Mouse (Mus musculus) ZHBTc4 (cell line): Measurements from ENCODE around the gene Ceacam2.
"Not testable (repeated sequence)": the region's sequence is repeated elsewhere in the genome, so short reads cannot be mapped to it uniquely, and the experiment has no call there.

ENCODE experiments used
- DNase-seq: peaks from one replicate; pipeline ENCODE4 v3.0.0-alpha.2; 2011; ENCODE audit warnings: low read depth, low spot score

The Ceacam2 gene

DNA sequence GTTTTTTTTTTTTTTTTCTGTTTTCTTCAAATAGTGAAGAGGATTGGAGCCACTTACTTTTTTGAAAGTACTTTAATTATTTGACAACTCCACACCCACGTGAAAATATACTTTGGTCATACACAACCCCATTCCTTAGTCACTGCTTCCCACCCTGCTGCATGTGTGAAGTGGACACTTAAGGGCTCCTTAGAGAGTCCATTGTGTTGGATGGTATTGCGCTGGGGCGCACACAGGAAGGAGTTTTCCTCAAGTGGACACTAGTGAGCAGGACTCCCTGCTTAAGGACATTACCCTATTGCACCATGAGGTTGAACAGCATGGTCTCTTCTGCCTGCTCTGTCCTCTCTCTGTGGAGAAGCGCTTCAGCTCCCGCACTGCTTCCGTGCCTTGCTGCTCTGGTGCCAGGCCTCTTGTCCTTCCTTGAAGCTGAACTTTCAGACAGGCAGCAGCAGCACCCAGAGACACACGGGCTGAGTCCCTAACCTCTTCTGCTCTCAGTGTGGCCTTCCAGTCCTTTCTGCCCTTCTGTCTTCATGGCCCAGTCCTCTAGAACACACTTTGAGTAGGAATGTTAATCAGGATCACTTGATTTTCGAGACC is 56.4 kb downstream of the Ceacam2 start:
- no peak for DNase-seq

DNA sequence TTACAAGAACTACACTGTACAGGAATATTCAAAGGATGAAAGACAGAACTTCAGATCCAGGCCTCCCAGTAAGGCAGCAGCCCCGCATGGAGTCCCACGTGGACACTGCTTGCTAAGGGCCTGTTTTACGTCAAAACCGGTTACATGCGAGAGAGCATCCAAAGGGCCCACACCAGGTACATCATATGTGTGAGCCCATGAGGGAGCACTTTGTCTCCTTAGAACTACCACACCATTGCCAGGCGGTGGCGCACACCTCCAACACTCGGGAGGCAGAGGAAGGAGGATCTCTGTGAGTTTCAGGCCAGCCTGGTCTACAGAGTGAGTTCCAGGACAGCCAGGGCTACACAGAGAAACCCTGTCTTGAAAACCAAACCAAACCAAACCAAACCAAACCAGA is 58.9 kb downstream of the Ceacam2 start:
- peak; percentile 79 for DNase-seq

DNA sequence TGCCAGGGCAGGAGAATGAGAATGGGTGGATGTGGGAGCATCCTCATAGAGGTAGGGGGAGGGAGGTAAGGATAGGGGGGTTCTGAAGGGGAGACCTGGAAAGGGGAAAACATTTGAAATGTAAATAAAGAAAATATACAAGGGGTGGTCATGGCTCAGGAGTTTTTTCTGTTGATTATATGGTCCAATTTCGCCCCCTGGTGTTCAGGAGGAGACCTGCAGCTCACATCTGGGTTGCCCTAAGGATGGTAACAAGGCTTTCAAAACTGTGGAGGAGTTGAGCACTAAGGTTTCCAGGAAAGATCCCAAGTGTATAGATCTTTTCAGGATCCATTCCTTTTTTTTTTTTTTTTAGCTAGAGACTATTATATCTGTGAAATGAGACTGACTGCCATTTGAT is 60.2 kb downstream of the Ceacam2 start:
- DNase-seq = peak; percentile 62

DNA sequence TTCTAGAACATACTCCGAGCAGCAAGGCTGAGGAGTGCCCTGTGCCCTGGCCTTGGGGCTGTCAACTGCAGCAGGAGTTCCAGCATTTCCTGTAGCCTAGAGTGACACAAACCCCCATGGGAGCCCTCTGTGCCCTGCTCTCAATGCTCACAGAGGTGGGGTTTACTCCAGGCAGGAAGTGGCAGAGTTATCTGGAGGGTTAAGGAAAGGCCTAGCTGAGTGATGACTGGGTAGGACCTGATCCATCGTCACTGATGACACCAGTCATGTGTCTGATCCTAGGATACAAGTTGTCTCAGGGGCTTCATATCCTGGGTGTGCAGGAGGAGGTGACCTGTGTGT is 61.9 kb downstream of the Ceacam2 start:
- not testable (repeated sequence) for DNase-seq

DNA sequence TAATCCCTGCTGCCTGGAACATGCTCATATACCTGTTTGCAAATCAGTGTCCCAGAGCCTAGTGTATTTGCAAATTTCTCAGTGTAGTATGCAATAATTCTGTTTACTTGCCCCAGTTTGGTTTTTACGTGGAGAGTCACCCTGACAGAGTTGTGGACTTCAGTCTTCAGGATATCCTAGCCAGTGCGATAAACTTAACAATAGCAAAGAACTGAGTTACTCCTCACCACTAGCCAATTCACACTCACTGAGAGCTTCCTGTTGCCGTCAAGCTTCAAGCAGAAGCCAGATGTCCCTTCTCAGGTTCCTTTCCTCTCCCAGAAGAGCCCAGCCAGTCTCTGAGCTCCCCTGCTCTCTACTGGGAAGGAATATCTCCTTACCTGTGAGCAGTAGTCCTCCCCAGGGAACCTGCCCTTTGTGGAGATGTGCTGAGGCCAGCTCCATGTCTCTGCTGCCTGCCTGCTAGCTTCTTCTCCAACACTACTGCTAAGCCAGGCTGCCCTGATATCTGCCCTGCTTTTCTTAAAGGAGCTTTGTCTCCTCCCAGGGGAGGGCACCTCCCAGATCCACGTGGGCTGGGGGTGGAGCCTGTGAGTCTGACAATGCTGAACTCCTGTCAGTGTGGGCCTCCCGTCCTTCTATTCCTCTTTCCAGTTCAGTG is 62.4 kb downstream of the Ceacam2 start, which contains the start of gene Ceacam1:
TSS of gene Ceacam1 (minus strand) at position 513 of the 661 bp plus-strand sequence.
- peak; percentile 83 for DNase-seq

DNA sequence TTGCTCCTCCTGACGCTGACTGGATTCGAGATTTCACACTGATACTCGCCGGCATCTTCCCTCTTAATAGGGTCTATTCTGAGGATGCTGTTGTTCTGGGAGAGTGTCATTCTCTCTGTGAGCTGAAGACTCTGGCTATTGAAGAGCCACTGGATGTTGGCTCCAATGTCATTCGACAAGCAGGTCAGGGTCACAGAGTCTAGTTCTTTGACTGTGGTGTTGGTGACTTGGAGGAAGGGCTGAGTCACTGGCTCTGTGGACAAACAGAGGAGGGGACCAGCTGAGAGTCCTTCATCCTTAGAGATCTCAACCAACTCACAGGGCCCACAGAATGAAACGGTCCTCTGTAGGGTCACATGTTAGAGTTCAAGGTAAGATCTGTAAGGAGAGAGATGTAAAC is 67.8 kb downstream of the Ceacam2 start:
- DNase-seq = not testable (repeated sequence)
